Mouse (Mus musculus) heart, postnatal 0 days (tissue): ENCODE measurements around the gene Myo1b.

Experiments
- CTCF ChIP-seq: IDR thresholded peaks from 2 replicates; pipeline ENCODE4 v1.5.1; 2016; ENCODE audit warnings: antibody characterized with exemption, control low read depth, low read depth
- EP300 ChIP-seq: IDR thresholded peaks from 2 replicates; pipeline ENCODE4 v1.6.1; 2016; ENCODE audit warnings: antibody characterized with exemption, low read depth

DNA sequence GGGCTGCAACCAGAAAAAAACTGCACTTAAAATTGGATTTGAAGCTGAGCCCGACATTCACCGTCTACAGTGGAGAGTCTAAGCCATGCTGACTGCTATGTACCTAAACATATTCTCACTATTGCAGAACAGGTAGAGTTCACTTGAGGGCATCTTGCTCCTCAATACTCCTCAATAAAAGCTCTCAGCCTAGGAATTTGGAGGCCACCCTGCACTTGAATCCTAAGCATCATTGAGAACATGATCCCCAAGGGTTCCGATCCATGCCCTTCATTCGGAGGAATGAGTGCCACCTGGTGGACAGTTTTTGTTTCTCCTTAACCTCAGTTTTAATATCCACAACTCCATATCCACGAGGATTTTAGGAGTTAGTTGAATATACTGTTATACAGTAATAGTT lies 28.9 kb upstream of the Myo1b start:
- TF ChIP-seq CTCF: peak; percentile 82
- TF ChIP-seq EP300: no peak
